Mouse (Mus musculus) CH12.LX (cell line): ENCODE results near the gene Mei4. TPM values are rescaled to one million over a fixed set of nuclear protein-coding genes. Genes with fewer than 3 reads are reported as not detected.
A peak's percentile ranks its signal among the peaks of the same experiment; 100 is the strongest.

Experiments used
- DNase-seq: peaks from one replicate; pipeline ENCODE4 v3.0.0-alpha.2; 2013; ENCODE audit errors: extremely low read depth
- H3K27ac ChIP-seq: 2 replicates; pipeline ENCODE4 v1.5.1; 2012; ENCODE audit warnings: low read depth, mild to moderate bottlenecking, control low read depth, moderate library complexity; ENCODE audit not compliant: insufficient read depth
- H3K27me3 ChIP-seq: replicated peaks from 2 replicates; pipeline ENCODE3; 2012; ENCODE audit warnings: inconsistent platforms
- H3K36me3 ChIP-seq, 2 experiments: replicated peaks in 1 of 2; 2 replicates each; pipeline versions ENCODE3 to v1.6.1; 2012; ENCODE audit warnings: inconsistent platforms in 1 of 2, low read length in 1 of 2, mild to moderate bottlenecking in 1 of 2, mixed read lengths in 1 of 2, moderate library complexity in 1 of 2; ENCODE audit not compliant: control insufficient read depth in 1 of 2, insufficient read depth in 1 of 2
- H3K4me1 ChIP-seq, 2 experiments: 2 replicates each; pipeline ENCODE4 v1.6.1; 2012; ENCODE audit warnings: inconsistent platforms in 1 of 2, moderate library complexity in 1 of 2; ENCODE audit not compliant: insufficient read depth in 2 of 2, control insufficient read depth in 1 of 2
- H3K4me2 ChIP-seq: 2 replicates; pipeline ENCODE4 v1.6.1; 2012; ENCODE audit warnings: low read depth, mild to moderate bottlenecking, control low read depth; ENCODE audit not compliant: poor library complexity, insufficient read depth, severe bottlenecking
- H3K4me3 ChIP-seq, 3 experiments: fragments of 150-350 bp in 1 of 3; sonication (generic) in 1 of 3; replicated peaks in 1 of 3; 2 replicates each; pipeline versions ENCODE3 to v1.5.1; 2011 to 2012; ENCODE audit warnings: low read depth in 2 of 3, low read length in 2 of 3, mild to moderate bottlenecking in 2 of 3, moderate library complexity in 2 of 3, control low read depth in 1 of 3, improper control_type of control experiment in 1 of 3, inconsistent platforms in 1 of 3, mixed read lengths in 1 of 3; ENCODE audit not compliant: poor library complexity in 1 of 3
- H3K79me2 ChIP-seq: replicated peaks from 2 replicates; pipeline ENCODE4 v1.6.1; 2012; ENCODE audit warnings: mild to moderate bottlenecking, moderate library complexity; ENCODE audit not compliant: control insufficient read depth, poor library complexity, insufficient read depth, severe bottlenecking; ENCODE audit errors: extremely low read depth
- H3K9ac ChIP-seq: 2 replicates; pipeline ENCODE4 v1.6.1; 2012; ENCODE audit warnings: low read depth, mild to moderate bottlenecking, control low read depth, moderate library complexity; ENCODE audit not compliant: insufficient read depth
- H3K9me3 ChIP-seq: replicated peaks from 2 replicates; pipeline ENCODE3; 2012; ENCODE audit warnings: low read length, inconsistent platforms, mixed read lengths
- BHLHE40 ChIP-seq: IDR thresholded peaks from 2 replicates; pipeline ENCODE4 v1.6.1; 2011; ENCODE audit warnings: mild to moderate bottlenecking, low read depth, low read length, improper control_type of control experiment
- CHD2 ChIP-seq: IDR thresholded peaks from 2 replicates; pipeline ENCODE4 v1.6.1; 2011; ENCODE audit warnings: low read length, improper control_type of control experiment
- EP300 ChIP-seq: IDR thresholded peaks from 2 replicates; pipeline ENCODE4 v1.6.1; 2011; ENCODE audit warnings: low read length, improper control_type of control experiment
- ETS1 ChIP-seq: conservative IDR thresholded peaks from 2 replicates; pipeline ENCODE4 v1.6.1; 2012; ENCODE audit warnings: low read depth, mild to moderate bottlenecking, inconsistent platforms, low read length, improper control_type of control experiment, moderate library complexity
- HCFC1 ChIP-seq: IDR thresholded peaks from 2 replicates; pipeline ENCODE4 v1.6.1; 2012; ENCODE audit warnings: low read depth, mild to moderate bottlenecking, inconsistent platforms, low read length, improper control_type of control experiment
- MAFK ChIP-seq: IDR thresholded peaks from 2 replicates; pipeline ENCODE4 v1.6.1; 2011; ENCODE audit warnings: low read length, improper control_type of control experiment; ENCODE audit not compliant: insufficient replicate concordance
- MAZ ChIP-seq: IDR thresholded peaks from 2 replicates; pipeline ENCODE4 v1.6.1; 2012; ENCODE audit warnings: low read depth, mild to moderate bottlenecking, inconsistent platforms, low read length, improper control_type of control experiment, moderate library complexity
- MXI1 ChIP-seq: IDR thresholded peaks from 2 replicates; pipeline ENCODE4 v1.6.1; 2011; ENCODE audit warnings: mild to moderate bottlenecking, low read depth, low read length, improper control_type of control experiment
- NRF1 ChIP-seq: IDR thresholded peaks from 2 replicates; pipeline ENCODE4 v1.6.1; 2014; ENCODE audit warnings: low read depth, mild to moderate bottlenecking, inconsistent platforms, low read length, improper control_type of control experiment, moderate library complexity
- POLR2AphosphoS2 ChIP-seq: IDR thresholded peaks from 2 replicates; pipeline ENCODE4 v1.6.1; 2011; ENCODE audit warnings: low read depth, low read length, improper control_type of control experiment
- RCOR1 ChIP-seq: conservative IDR thresholded peaks from 2 replicates; pipeline ENCODE4 v1.6.1; 2012; ENCODE audit warnings: low read depth, mild to moderate bottlenecking, inconsistent platforms, low read length, improper control_type of control experiment
- USF1 ChIP-seq: IDR thresholded peaks from 2 replicates; pipeline ENCODE4 v1.6.1; 2014; ENCODE audit warnings: low read depth, mild to moderate bottlenecking, inconsistent platforms, low read length, improper control_type of control experiment
- ZC3H11A ChIP-seq: IDR thresholded peaks from 2 replicates; pipeline ENCODE4 v1.6.1; 2012; ENCODE audit warnings: low read depth, mild to moderate bottlenecking, inconsistent platforms, low read length, improper control_type of control experiment
- ZKSCAN1 ChIP-seq: IDR thresholded peaks from 2 replicates; pipeline ENCODE4 v1.6.1; 2012; ENCODE audit warnings: low read depth, inconsistent platforms, low read length, improper control_type of control experiment, borderline replicate concordance
- ZNF384 ChIP-seq: IDR thresholded peaks from 2 replicates; pipeline ENCODE4 v1.6.1; 2012; ENCODE audit warnings: low read depth, low read length, improper control_type of control experiment, inconsistent platforms
- dilution Hi-C: fragments of 300-500 bp; cut with MboI; formaldehyde crosslinking; loops from 2 replicates; pipeline ENCODE4 v1.14.3; 2020; ENCODE audit warnings: low sequenced_read_pairs; ENCODE audit not compliant: extremely low pct_unique_long_range_greater_than_20kb, extremely low pct_ligation_motif_present
- in situ Hi-C: fragments of 300-500 bp; cut with MboI; formaldehyde crosslinking; loops from 3 replicates; pipeline ENCODE4 v1.14.3; 2019; ENCODE audit warnings: low sequenced_read_pairs, low pct_ligation_motif_present, low pct_unique_long_range_greater_than_20kb, mixed read lengths
- polyA plus RNA-seq: library from polyadenylated mRNA; unstranded; fragments of >175 nt; gene quantifications from 2 replicates; pipeline ENCODE4 v1.2.1, GENCODE M21; 2012; ENCODE audit warnings: low read depth; ENCODE audit not compliant: insufficient read length
- total RNA-seq, 2 experiments: library from RNA; depleted of rRNA; stranded (reverse); fragments of 300-350 nt in 1 of 2; fragments of >200 nt in 1 of 2; gene quantifications; 2 replicates each; pipeline ENCODE4 v1.2.3; 2012 to 2014

Gene Mei4
- total and polyA plus RNA-seq, 3 experiments: not detected

GRCm38 (mm10) chr9:82136119-82136518 is 272.6 kb downstream of the Mei4 start:
- H3K9ac ChIP-seq: no peak overlapping the region
- H3K4me3 ChIP-seq: no peak overlapping the region
- H3K27ac ChIP-seq: no peak overlapping the region
- in situ Hi-C loops (no loop called here), dilution Hi-C loops (no loop called here)
- H3K4me2 ChIP-seq: no peak overlapping the region
- no peaks in the 10 kb centered on the region for H3K9me3 ChIP-seq
- DNase-seq: no peak
- TF ChIP-seq MXI1 (no peak), EP300 (no peak), ZKSCAN1 (no peak)
- H3K36me3 ChIP-seq: no peaks in the 10 kb centered on the region
- no peaks in the 10 kb centered on the region for H3K79me2 ChIP-seq
- H3K27me3 ChIP-seq: no peaks in the 10 kb centered on the region
- no peaks in the 10 kb centered on the region for H3K4me1 ChIP-seq

DNA sequence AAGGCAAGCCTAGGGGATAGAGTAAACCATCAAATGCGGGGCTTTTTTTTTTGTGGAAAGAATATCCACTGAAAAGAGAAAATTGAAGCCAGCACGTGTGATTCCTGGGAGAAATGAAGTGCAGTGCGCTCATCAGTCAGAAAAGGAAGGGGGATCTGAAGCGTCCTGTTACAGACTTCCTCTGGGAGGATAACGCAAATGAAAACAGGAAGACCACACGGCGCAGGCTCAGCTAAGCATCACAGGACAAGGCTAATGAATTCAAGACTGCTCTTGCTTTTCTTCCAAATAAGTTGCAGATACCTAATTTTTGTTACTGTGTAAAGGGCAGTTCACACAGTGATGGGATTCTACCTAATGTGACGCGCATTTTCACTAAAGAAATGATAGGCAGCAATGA is 296.7 kb downstream of the Mei4 start:
- Histone ChIP-seq H3K27ac (no peak overlapping the region), H3K9ac (no peak overlapping the region), H3K4me1 (no peaks in the 10 kb centered on the region), H3K4me3 (no peak overlapping the region), H3K9me3 (no peaks in the 10 kb centered on the region), H3K27me3 (no peaks in the 10 kb centered on the region), H3K4me2 (0 out of 2 replicates have a peak overlapping the region, but pooled peaks have one; percentile 2), H3K36me3 (no peaks in the 10 kb centered on the region), H3K79me2 (no peaks in the 10 kb centered on the region)
- TF ChIP-seq EP300 (no peak), NRF1 (0 out of 2 replicates have a peak, but pooled peaks have one; percentile 24)
- no peak for DNase-seq
- in situ Hi-C loops: no loop called here
- dilution Hi-C loops: no loop called here

DNA sequence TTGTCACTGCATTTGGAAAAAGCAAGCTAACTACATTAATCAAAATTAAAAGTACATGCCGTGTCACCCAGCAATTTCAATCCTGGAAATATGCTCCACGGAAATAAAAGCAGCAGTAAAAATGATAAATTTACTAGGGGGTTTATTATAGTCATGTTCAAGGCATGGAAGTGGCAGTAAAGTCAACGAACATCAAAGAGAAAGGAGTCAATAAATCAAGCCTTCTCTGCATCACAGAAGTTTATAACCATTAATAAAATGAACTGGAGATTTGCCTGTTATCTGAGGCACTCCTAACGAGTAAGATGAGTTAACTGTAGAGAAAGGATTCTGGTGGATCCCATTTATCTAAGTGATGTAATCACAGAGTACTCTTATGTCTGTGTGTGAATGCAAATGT is 298.9 kb downstream of the Mei4 start:
- H3K27me3 ChIP-seq: no peaks in the 10 kb centered on the region
- dilution Hi-C loops: no loop called here
- no peaks in the 10 kb centered on the region for H3K79me2 ChIP-seq

GRCm38 (mm10) chr9:82217976-82218375 is 354.5 kb downstream of the Mei4 start:
- Histone ChIP-seq H3K36me3 (no peaks in the 10 kb centered on the region), H3K4me3 (no peak overlapping the region)
- dilution Hi-C loops: no loop called here

More for the DNA sequence above, 298.9 kb downstream of the Mei4 start:
- in situ Hi-C loops: no loop called here
- H3K27ac ChIP-seq: no peak overlapping the region
- no peak for TF ChIP-seq ZNF384
- no peaks in the 10 kb centered on the region for H3K4me1 ChIP-seq
- H3K36me3 ChIP-seq: no peaks in the 10 kb centered on the region
- no peak overlapping the region for H3K9ac ChIP-seq
- no peak overlapping the region for H3K4me3 ChIP-seq
- no peak overlapping the region for H3K4me2 ChIP-seq
- no peaks in the 10 kb centered on the region for H3K9me3 ChIP-seq
- no peak for DNase-seq

More at GRCm38 (mm10) chr9:82217976-82218375, 354.5 kb downstream of the Mei4 start:
- H3K4me1 ChIP-seq: no peaks in the 10 kb centered on the region
- no peaks in the 10 kb centered on the region for H3K27me3 ChIP-seq
- no peak overlapping the region for H3K4me2 ChIP-seq
- no peak overlapping the region for H3K27ac ChIP-seq
- no peak overlapping the region for H3K9ac ChIP-seq
- in situ Hi-C loops: no loop called here
- no peaks in the 10 kb centered on the region for H3K9me3 ChIP-seq
- TF ChIP-seq CHD2 (no peak), BHLHE40 (no peak), NRF1 (no peak), MAFK (no peak), POLR2AphosphoS2 (no peak), ETS1 (no peak), ZC3H11A (no peak), HCFC1 (no peak), RCOR1 (no peak), MAZ (no peak), USF1 (no peak)
- no peaks in the 10 kb centered on the region for H3K79me2 ChIP-seq
- DNase-seq: no peak
